In genomic region chr9:67481851-67482250, GRCm38 (mm10) we compare ENCODE assay signal across 23 mouse cellular contexts.
DNase-seq lines count a peak whose midpoint lies in the region; ATAC-seq and TF ChIP-seq lines count a peak whose summit lies in the region.
"Had no signal": no experiment of that assay in that cellular context is flagged by ENCODE, and none has a peak within 500 bp of the region (broad histone marks: within the 10 kb centered on the region; RNA-seq: fewer than 3 reads in every experiment).

No protein-coding gene starts in this region.

- H3K27me3 ChIP-seq in forebrain, embryonic 13.5 days = no peaks in the 10 kb centered on the region
- no peaks in the 10 kb centered on the region for H3K27me3 ChIP-seq in forebrain, postnatal 0 days (ENCODE audit: insufficient read depth, low read length)
- no peaks in the 10 kb centered on the region for H3K27me3 ChIP-seq in forebrain, embryonic 16.5 days (replicated peaks; ENCODE audit: control insufficient read depth, insufficient read depth, low read length)
- 0 out of 2 replicates have a peak, but pooled peaks cover 5% of the 10 kb centered on the region for H3K27me3 ChIP-seq in hindbrain, embryonic 13.5 days
- H3K27me3 ChIP-seq: embryonic facial prominence, embryonic 13.5 days; embryonic facial prominence, embryonic 15.5 days; Patski had no signal

- WGBS in forebrain, embryonic 13.5 days = 28% methylated on average over 1 of the region's 1 CpGs
- WGBS in forebrain, postnatal 0 days = 30% methylated on average over 1 of the region's 1 CpGs
- WGBS in forebrain, embryonic 16.5 days = 22% methylated on average over 1 of the region's 1 CpGs
- 58% methylated on average over 1 of the region's 1 CpGs for WGBS in hindbrain, embryonic 13.5 days

- no peak for DNase-seq in forebrain, postnatal 0 days
- DNase-seq in Muller cell, postnatal 12 days (ENCODE audit: inconsistent ontology term) = peak; percentile 46
- peak; percentile 75 for DNase-seq in brain, embryonic 14.5 days (ENCODE audit: low read depth)
- DNase-seq in kidney, adult 18-20 months = no peak
- no peak for DNase-seq in cerebellum, postnatal 4 days (ENCODE audit: low spot score in 2 of 2)
- DNase-seq: adrenal gland, adult 8-10 months; adrenal gland, postnatal 14 days; adrenal gland, postnatal 36 days; cerebellum, adult 11 months; cerebellum, adult 18-20 months; cerebellum, adult 8-10 months; cerebellum, adult 9-11 months; cerebellum, postnatal 14 days; cerebellum, postnatal 36 days; gastrocnemius, adult 2 months had no signal

- H3K9ac ChIP-seq in forebrain, embryonic 13.5 days = no peak overlapping the region
- no peak overlapping the region for H3K9ac ChIP-seq in forebrain, postnatal 0 days
- H3K9ac ChIP-seq in forebrain, embryonic 16.5 days (replicated peaks; ENCODE audit: low read depth, low read length) = no peak overlapping the region
- H3K9ac ChIP-seq in hindbrain, embryonic 13.5 days = no peak overlapping the region
- H3K9ac ChIP-seq: embryonic facial prominence, embryonic 13.5 days; embryonic facial prominence, embryonic 15.5 days had no signal

- TF ChIP-seq CTCF in forebrain, postnatal 0 days (IDR thresholded peaks at IDR 0.05; ENCODE audit: low read depth) = no peak
- TF ChIP-seq CTCF in brain, embryonic 14.5 days (IDR thresholded peaks at IDR 0.05; ENCODE audit: borderline replicate concordance, extremely low read depth, insufficient read depth, insufficient read length) = no peak

- H3K4me3 ChIP-seq in forebrain, embryonic 13.5 days = no peak overlapping the region
- H3K4me3 ChIP-seq in forebrain, postnatal 0 days (ENCODE audit: low read depth, low read length) = no peak overlapping the region
- H3K4me3 ChIP-seq in forebrain, embryonic 16.5 days (replicated peaks; ENCODE audit: low read length) = no peak overlapping the region
- H3K4me3 ChIP-seq in hindbrain, embryonic 13.5 days = no peak overlapping the region
- H3K4me3 ChIP-seq: embryonic facial prominence, embryonic 13.5 days; embryonic facial prominence, embryonic 15.5 days; erythroblast, embryonic 14.5 days; gastrocnemius, adult 2 months had no signal

- peak overlapping the region; percentile 55 for H3K27ac ChIP-seq in forebrain, embryonic 13.5 days
- no peak overlapping the region for H3K27ac ChIP-seq in forebrain, postnatal 0 days (ENCODE audit: low read depth, low read length)
- peak overlapping the region; percentile 33; the same call in 1 of the 2 replicates for H3K27ac ChIP-seq in forebrain, embryonic 16.5 days (ENCODE audit: low read length)
- no peak overlapping the region for H3K27ac ChIP-seq in hindbrain, embryonic 13.5 days
- H3K27ac ChIP-seq: embryonic facial prominence, embryonic 13.5 days; embryonic facial prominence, embryonic 15.5 days; gastrocnemius, adult 2 months had no signal

- H3K4me2 ChIP-seq in forebrain, embryonic 13.5 days = no peak overlapping the region
- no peak overlapping the region for H3K4me2 ChIP-seq in forebrain, postnatal 0 days (ENCODE audit: low read depth)
- no peak overlapping the region for H3K4me2 ChIP-seq in forebrain, embryonic 16.5 days (ENCODE audit: low read length)
- no peak overlapping the region for H3K4me2 ChIP-seq in hindbrain, embryonic 13.5 days
- H3K4me2 ChIP-seq: embryonic facial prominence, embryonic 13.5 days; embryonic facial prominence, embryonic 15.5 days had no signal

- no peak for TF ChIP-seq POLR2A in brain, embryonic 14.5 days (IDR thresholded peaks at IDR 0.05; ENCODE audit: borderline replicate concordance, extremely low read depth, insufficient read depth, insufficient read length, poor library complexity, severe bottlenecking)

- no peaks in the 10 kb centered on the region for H3K36me3 ChIP-seq in forebrain, embryonic 13.5 days (ENCODE audit: poor library complexity, severe bottlenecking)
- H3K36me3 ChIP-seq in forebrain, postnatal 0 days (ENCODE audit: insufficient read depth) = no peaks in the 10 kb centered on the region
- no peaks in the 10 kb centered on the region for H3K36me3 ChIP-seq in forebrain, embryonic 16.5 days (ENCODE audit: control insufficient read depth, insufficient read depth)
- H3K36me3 ChIP-seq in hindbrain, embryonic 13.5 days = no peaks in the 10 kb centered on the region
- H3K36me3 ChIP-seq: embryonic facial prominence, embryonic 13.5 days; embryonic facial prominence, embryonic 15.5 days had no signal

- peaks cover 19% of the 10 kb centered on the region for H3K4me1 ChIP-seq in forebrain, embryonic 13.5 days
- H3K4me1 ChIP-seq in forebrain, postnatal 0 days (ENCODE audit: insufficient read depth) = no peaks in the 10 kb centered on the region
- H3K4me1 ChIP-seq in forebrain, embryonic 16.5 days (replicated peaks; ENCODE audit: control insufficient read depth, insufficient read depth, low read length) = peaks cover 15% of the 10 kb centered on the region
- peaks cover 8% of the 10 kb centered on the region for H3K4me1 ChIP-seq in hindbrain, embryonic 13.5 days (replicated peaks)

- H3K9me3 ChIP-seq in forebrain, embryonic 13.5 days (replicated peaks) = no peaks in the 10 kb centered on the region
- H3K9me3 ChIP-seq in forebrain, postnatal 0 days (ENCODE audit: low read length) = no peaks in the 10 kb centered on the region
- H3K9me3 ChIP-seq in forebrain, embryonic 16.5 days (ENCODE audit: control insufficient read depth, low read length) = no peaks in the 10 kb centered on the region
- no peaks in the 10 kb centered on the region for H3K9me3 ChIP-seq in hindbrain, embryonic 13.5 days
- H3K9me3 ChIP-seq: embryonic facial prominence, embryonic 13.5 days; embryonic facial prominence, embryonic 15.5 days had no signal

- peak; percentile 50; the same call in 1 of the 2 replicates for ATAC-seq in forebrain, embryonic 13.5 days
- ATAC-seq in forebrain, postnatal 0 days = no peak
- peak; percentile 58 for ATAC-seq in forebrain, embryonic 16.5 days
- no peak for ATAC-seq in hindbrain, embryonic 13.5 days (ENCODE audit: low FRiP score)
- ATAC-seq: activated CD4-positive, CD25-positive, alpha-beta regulatory T cell, adult 4 months; Patski had no signal

Comparison
In these comparisons a context has a peak if more than half of its experiments do, and no peak if none do; other contexts are left out.
1. ATAC-seq: peak in forebrain, embryonic 13.5 days (single experiment) and forebrain, embryonic 16.5 days (single experiment); none in forebrain, postnatal 0 days (single experiment) and hindbrain, embryonic 13.5 days (single experiment).
2. H3K27ac ChIP-seq: peak in forebrain, embryonic 13.5 days (single experiment) and forebrain, embryonic 16.5 days (single experiment); none in forebrain, postnatal 0 days (single experiment) and hindbrain, embryonic 13.5 days (single experiment).
3. DNase-seq: peak in Muller cell, postnatal 12 days (single experiment) and brain, embryonic 14.5 days (single experiment); none in forebrain, postnatal 0 days (single experiment), kidney, adult 18-20 months (single experiment) and cerebellum, postnatal 4 days (0 of 2).